Mouse (Mus musculus): ENCODE data around the gene Fgf16. TPM values are rescaled to one million over a fixed set of nuclear protein-coding genes. Genes with fewer than 3 reads are reported as not detected.

The Fgf16 gene
- not detected for total RNA-seq (2023)

DNA sequence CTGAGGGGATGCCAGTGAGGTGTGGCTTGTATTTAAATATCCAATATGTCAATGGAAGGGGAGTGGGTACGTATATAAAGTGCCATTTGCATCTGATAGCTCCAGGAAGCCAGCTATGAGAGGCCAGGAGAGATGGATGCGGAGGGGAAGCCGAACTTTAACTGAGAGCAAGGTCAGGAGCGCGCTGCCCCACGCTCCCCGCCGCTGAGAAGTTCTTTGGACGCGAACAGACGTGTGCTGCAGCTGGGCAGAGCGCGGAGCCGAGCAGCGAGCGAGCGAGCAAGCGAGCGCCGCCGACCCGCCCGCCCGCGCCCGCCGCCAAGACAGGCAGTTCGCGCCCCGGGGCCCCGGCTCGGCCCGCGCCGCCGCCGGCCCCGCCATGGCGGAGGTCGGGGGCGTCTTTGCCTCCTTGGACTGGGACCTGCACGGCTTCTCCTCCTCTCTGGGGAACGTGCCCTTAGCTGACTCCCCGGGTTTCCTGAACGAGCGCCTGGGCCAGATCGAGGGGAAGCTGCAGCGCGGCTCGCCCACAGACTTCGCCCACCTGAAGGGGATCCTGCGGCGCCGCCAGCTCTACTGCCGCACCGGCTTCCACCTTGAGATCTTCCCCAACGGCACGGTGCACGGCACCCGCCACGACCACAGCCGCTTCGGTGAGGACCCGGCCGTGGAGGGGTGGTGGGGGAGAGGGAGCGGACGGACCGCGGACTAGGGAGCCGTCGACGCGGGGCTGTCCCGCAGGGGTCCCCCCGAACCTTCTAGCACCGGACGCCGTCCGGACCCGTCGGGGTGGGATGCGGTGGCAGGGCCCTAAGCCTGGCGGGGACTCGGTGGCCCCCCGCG is at the start of gene Fgf16:
Gene Fgf16 (plus strand): TSS at position 118 of the 843 bp plus-strand sequence.

Other genes starting within 250 kb of the Fgf16 start
- gene Atrx, start 165.1 kb downstream of the Fgf16 start, total RNA-seq (2023): 100 to 1,000 TPM; 122 to 128 TPM
- gene Magt1, start 247.6 kb downstream of the Fgf16 start, total RNA-seq (2023): 10 to 100 TPM; 26.5 to 36.6 TPM

Measured in neutrophil, adult 59 days (primary cell).